In genomic region chrX:20658026-20658652, GRCm38 (mm10) we compare ENCODE assay signal across 8 mouse cellular contexts. TPM values are rescaled to one million over a fixed set of nuclear protein-coding genes. Genes with fewer than 3 reads are reported as not detected.
DNase-seq lines count a peak whose midpoint lies in the region; ATAC-seq and TF ChIP-seq lines count a peak whose summit lies in the region.

Uba1 (plus strand) TSS chrX:20658326.

- H3K9me3 ChIP-seq in embryonic facial prominence, embryonic 15.5 days (replicated peaks) = no peaks in the 10 kb centered on the region
- no peaks in the 10 kb centered on the region for H3K9me3 ChIP-seq in kidney, embryonic 14.5 days (ENCODE audit: control insufficient read depth, low read length)
- H3K9me3 ChIP-seq in limb, embryonic 15.5 days = no peaks in the 10 kb centered on the region

- peak within 1 kb of the TSS; percentile 71 for H3K4me2 ChIP-seq in embryonic facial prominence, embryonic 15.5 days (replicated peaks)
- peak within 1 kb of the TSS; percentile 66 for H3K4me2 ChIP-seq in kidney, embryonic 14.5 days (replicated peaks; ENCODE audit: low read depth, low read length)
- peak within 1 kb of the TSS; percentile 66 for H3K4me2 ChIP-seq in limb, embryonic 15.5 days

- H3K4me1 ChIP-seq in bone marrow, adult 2 months (ENCODE audit: control insufficient read depth, insufficient read depth, low read length) = no peaks in the 10 kb centered on the region; the same call in 1 of the 2 replicates
- H3K4me1 ChIP-seq in embryonic facial prominence, embryonic 15.5 days = peaks cover 3% of the 10 kb centered on the region; the same call in 1 of the 2 replicates
- no peaks in the 10 kb centered on the region for H3K4me1 ChIP-seq in kidney, embryonic 14.5 days (ENCODE audit: control insufficient read depth, insufficient read depth, low read length)
- H3K4me1 ChIP-seq in limb, embryonic 15.5 days = no peaks in the 10 kb centered on the region

- WGBS in bone marrow, adult 2 months = 8% methylated on average over 27 of the region's 27 CpGs
- 16% methylated on average over 27 of the region's 27 CpGs for WGBS in embryonic facial prominence, embryonic 15.5 days
- 21% methylated on average over 27 of the region's 27 CpGs for WGBS in kidney, embryonic 14.5 days
- WGBS in limb, embryonic 15.5 days = 19% methylated on average over 27 of the region's 27 CpGs

- H3K4me3 ChIP-seq in bone marrow, adult 2 months (replicated peaks; ENCODE audit: control insufficient read depth, low read depth, low read length) = peak within 1 kb of the TSS; percentile 77
- peak within 1 kb of the TSS; percentile 52 for H3K4me3 ChIP-seq in embryonic facial prominence, embryonic 15.5 days (replicated peaks)
- peak within 1 kb of the TSS; percentile 48 for H3K4me3 ChIP-seq in kidney, embryonic 14.5 days (ENCODE audit: low read length)
- peak within 1 kb of the TSS; percentile 50 for H3K4me3 ChIP-seq in limb, embryonic 15.5 days

- DNase-seq in A20 (ENCODE audit: low read depth, low spot score) = peak; percentile 88
- DNase-seq in heart, adult 9 months (ENCODE audit: low spot score in 2 of 2) = peak; percentile 74 to 76
- peak; percentile 10 to 41 for DNase-seq in monocyte, adult 2 months (ENCODE audit: low read depth in 1 of 2, low spot score in 2 of 2)
- peak; percentile 82 to 83 for DNase-seq in spleen, postnatal 36 days (ENCODE audit: low spot score in 2 of 2)

- H3K36me3 ChIP-seq in embryonic facial prominence, embryonic 15.5 days = no peaks in the 10 kb centered on the region
- no peaks in the 10 kb centered on the region for H3K36me3 ChIP-seq in kidney, embryonic 14.5 days (ENCODE audit: control insufficient read depth, insufficient read depth, low read length)
- no peaks in the 10 kb centered on the region for H3K36me3 ChIP-seq in limb, embryonic 15.5 days

- peak; percentile 88 for ATAC-seq in embryonic facial prominence, embryonic 15.5 days (ENCODE audit: insufficient number of reproducible peaks, low FRiP score, low TSS enrichment, low read depth)
- peak; percentile 92 for ATAC-seq in kidney, embryonic 14.5 days (ENCODE audit: low FRiP score, low TSS enrichment)
- peak; percentile 89 for ATAC-seq in limb, embryonic 15.5 days (ENCODE audit: insufficient number of reproducible peaks, low FRiP score, low TSS enrichment, low read depth)

- H3K9ac ChIP-seq in embryonic facial prominence, embryonic 15.5 days = peak within 1 kb of the TSS; percentile 23; the same call in 1 of the 2 replicates
- peak within 1 kb of the TSS; percentile 44 for H3K9ac ChIP-seq in kidney, embryonic 14.5 days (ENCODE audit: low read depth, low read length)
- peak within 1 kb of the TSS; percentile 31; the same call in 1 of the 2 replicates for H3K9ac ChIP-seq in limb, embryonic 15.5 days

- H3K27me3 ChIP-seq in embryonic facial prominence, embryonic 15.5 days = no peaks in the 10 kb centered on the region
- H3K27me3 ChIP-seq in kidney, embryonic 14.5 days (ENCODE audit: control insufficient read depth, insufficient read depth, low read length) = no peaks in the 10 kb centered on the region
- H3K27me3 ChIP-seq in limb, embryonic 15.5 days = no peaks in the 10 kb centered on the region

- no peak for TF ChIP-seq CTCF in bone marrow, adult 2 months (IDR thresholded peaks at IDR 0.05; ENCODE audit: control insufficient read depth, insufficient read depth, low read length)

- TF ChIP-seq POLR2A in bone marrow, adult 2 months (IDR thresholded peaks at IDR 0.05; ENCODE audit: borderline replicate concordance, control insufficient read depth, low read depth, low read length) = peak; percentile 27; the same call in 1 of the 2 replicates

- peak within 1 kb of the TSS; percentile 39 for H3K27ac ChIP-seq in bone marrow, adult 2 months (ENCODE audit: control insufficient read depth, insufficient read depth, low read depth, low read length, poor library complexity)
- H3K27ac ChIP-seq in embryonic facial prominence, embryonic 15.5 days (replicated peaks) = peak within 1 kb of the TSS; percentile 79
- H3K27ac ChIP-seq in kidney, embryonic 14.5 days (ENCODE audit: low read depth, low read length) = no peak within 1 kb of the TSS; the same call in 1 of the 2 replicates
- H3K27ac ChIP-seq in limb, embryonic 15.5 days = peak within 1 kb of the TSS; percentile 80

RNA-seq across cellular contexts. Expression of gene Uba1, which starts in this region (rescaled TPM):
- polyA plus RNA-seq in bone marrow, adult 2 months (2011; ENCODE audit: insufficient read depth, insufficient read length, low replicate concordance, missing spikeins) = 45.8 and 49.6 TPM in 2 replicates
- polyA plus RNA-seq in embryonic facial prominence, embryonic 15.5 days (2015; fragmentation: Nextera tagmentation; extraction: Ambion mirVana) = 188 and 195 TPM in 2 replicates
- polyA plus RNA-seq in kidney, embryonic 14.5 days (2014; fragmentation: Nextera tagmentation; extraction: Ambion mirVana) = 118 and 194 TPM in 2 replicates
- polyA plus RNA-seq in limb, embryonic 15.5 days (2015; fragmentation: Nextera tagmentation; extraction: Ambion mirVana) = 190 and 191 TPM in 2 replicates

Comparison
In these comparisons a context has a peak if more than half of its experiments do, and no peak if none do; other contexts are left out.
1. DNase-seq: peak in every context shown above with its lines; median percentile 88 in A20; 82 in spleen, postnatal 36 days; 75 in heart, adult 9 months; 26 in monocyte, adult 2 months.